Mouse (Mus musculus) left cerebral cortex, postnatal 25 days (tissue): Measurements from ENCODE around the gene Tnr. TPM values are rescaled to one million over a fixed set of nuclear protein-coding genes. Genes with fewer than 3 reads are reported as not detected.
"Not testable (repeated sequence)": the region's sequence is repeated elsewhere in the genome, so short reads cannot be mapped to it uniquely, and the experiment has no call there.

ENCODE experiments used
- DNase-seq, 2 experiments: peaks; one replicate each; pipeline ENCODE4 v3.0.0; 2022; ENCODE audit warnings: low spot score in 2 of 2, mixed read lengths in 1 of 2
- intact Hi-C: fragments of 180-260 bp; cut with DNase I; formaldehyde crosslinking; loops from one replicate; pipeline ENCODE4 v1.15.1; 2025
- total RNA-seq, 2 experiments: library from RNA; stranded (reverse); gene quantifications; 2 replicates each; pipeline ENCODE4 v1.2.3; 2021

The Tnr gene
- total RNA-seq, 2 experiments from 2014 or later, result 131 to 137 TPM

DNA sequence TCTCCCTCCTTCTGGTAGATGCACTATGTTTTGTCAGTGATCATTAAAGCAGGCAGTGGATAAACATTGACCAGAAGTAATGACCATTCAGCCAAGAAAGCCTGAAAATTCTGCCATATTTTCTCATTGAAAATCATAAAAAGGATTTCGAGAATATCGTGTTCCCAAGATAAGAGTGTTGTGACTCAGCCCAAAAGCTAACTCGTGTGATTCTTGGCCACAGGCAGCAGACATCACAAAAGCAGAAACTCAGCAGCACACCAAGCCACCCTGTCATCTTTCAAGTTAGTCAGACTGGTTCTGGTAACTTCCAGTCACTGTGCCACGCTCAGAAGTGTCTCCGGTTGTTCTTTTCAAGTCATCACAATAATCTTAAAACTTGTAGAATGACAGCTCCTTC, 367.0 kb downstream of the Tnr start:
- intact Hi-C loops, result loop anchor here (5.0 kb wide), 1 partner anchor 368 kb away; the partner anchor contains the start of gene Tnr
- DNase-seq, result peak in 1 of 2 experiments; percentile 13

GRCm38 (mm10) chr1:159895094-159895493, 371.5 kb downstream of the Tnr start:
- intact Hi-C loops, result no loop called here
- DNase-seq, result no peak

DNA sequence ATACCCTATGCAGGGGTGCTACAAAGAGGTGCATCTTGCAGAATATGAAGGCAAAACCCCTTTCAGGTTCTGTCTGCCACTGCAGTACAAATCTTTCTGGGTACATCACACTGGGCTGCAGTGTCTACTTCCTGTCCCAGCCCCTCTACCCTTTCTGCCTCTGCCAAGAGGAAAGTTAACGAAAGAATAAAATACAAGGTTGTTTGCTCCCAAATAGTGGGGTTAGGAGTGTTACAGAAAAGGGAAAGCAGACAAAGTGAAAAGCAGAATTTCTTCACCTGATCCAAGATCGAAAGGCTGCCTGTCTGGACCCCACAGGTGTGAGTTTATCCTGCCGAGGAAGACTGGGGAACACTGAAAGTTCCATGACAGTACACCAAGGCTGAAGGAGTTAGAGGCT, 376.4 kb downstream of the Tnr start:
- intact Hi-C loops, result no loop called here
- no peak for DNase-seq

DNA sequence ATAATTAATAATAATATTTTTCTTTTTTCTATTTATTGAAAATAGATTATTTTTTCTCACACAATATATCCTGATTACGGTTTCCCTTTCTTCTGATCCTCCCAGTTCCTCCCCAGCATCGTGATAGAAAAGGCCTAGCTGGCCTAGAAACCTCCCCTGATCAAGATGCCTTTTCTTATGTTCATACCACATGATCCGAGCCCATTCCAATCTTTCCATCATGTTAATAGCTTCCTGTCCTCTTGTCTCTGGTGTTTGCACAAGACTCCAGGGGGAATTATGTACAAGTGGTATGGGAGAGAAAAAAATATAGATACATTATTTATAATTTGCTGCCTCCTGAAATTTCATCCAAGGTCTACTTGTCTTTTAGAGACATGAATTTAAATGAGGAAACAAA, 377.1 kb downstream of the Tnr start:
- intact Hi-C loops, result no loop called here
- no peak for DNase-seq

DNA sequence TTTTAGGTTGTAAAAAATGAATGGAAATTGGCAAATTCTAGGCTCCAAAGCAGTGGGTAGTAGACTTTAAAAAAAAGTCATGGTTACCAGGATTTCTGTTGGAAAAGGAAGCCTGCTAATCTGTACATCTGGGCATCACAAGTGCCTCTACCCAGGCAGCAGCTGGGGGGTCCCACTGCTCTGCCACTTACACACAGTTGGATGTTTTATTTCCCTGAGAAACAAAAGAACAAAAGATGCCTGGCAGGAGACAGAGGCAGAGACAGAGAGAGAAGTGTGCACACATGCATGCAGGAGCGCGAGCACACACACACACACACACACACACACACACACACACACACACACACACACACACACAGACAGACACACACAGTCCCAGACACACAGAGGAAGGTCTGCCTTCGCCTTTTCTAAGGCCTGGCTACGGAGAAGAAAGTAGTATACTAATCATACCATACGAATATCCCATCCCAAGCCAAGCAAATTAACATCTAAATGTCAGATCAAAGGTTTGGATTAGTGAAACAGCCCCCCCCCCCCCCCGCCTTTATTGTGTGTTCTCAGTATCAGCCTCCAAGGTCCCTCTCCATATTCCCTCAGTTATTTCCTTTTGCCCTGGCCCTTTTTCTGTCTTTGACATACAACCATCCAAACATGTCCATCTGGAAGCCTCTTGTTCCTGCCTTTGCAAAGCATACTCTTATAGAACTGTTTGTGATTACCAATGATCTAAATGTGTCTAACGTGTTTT, 378.0 kb downstream of the Tnr start:
- intact Hi-C loops, result no loop called here
- no peak for DNase-seq

GRCm38 (mm10) chr1:159902120-159902497, 378.5 kb downstream of the Tnr start:
- DNase-seq, result no peak
- intact Hi-C loops, result no loop called here

DNA sequence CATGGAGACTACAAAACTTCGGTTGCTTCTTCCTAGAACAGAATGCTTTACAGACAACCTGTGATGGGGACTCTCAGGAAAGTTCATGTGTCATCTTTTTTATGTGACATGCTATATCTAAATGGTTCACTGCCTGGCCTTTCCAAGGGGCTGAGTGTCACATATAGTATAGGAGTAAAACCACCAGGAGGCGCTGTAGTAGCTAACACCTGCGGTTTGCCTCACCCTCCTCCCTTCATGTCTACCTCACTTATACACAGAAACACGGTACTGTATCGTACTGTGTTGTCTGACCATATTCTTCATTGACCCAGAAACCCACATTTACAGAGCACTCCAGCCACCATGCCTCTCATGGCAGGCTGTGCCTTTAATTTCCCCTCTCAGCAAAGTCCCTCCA, 387.4 kb downstream of the Tnr start:
- DNase-seq, result peak in 1 of 2 experiments; percentile 23
- intact Hi-C loops, result loop anchor here (1.0 kb wide), 1 partner anchor 170 kb away; no protein-coding TSS in a partner anchor

DNA sequence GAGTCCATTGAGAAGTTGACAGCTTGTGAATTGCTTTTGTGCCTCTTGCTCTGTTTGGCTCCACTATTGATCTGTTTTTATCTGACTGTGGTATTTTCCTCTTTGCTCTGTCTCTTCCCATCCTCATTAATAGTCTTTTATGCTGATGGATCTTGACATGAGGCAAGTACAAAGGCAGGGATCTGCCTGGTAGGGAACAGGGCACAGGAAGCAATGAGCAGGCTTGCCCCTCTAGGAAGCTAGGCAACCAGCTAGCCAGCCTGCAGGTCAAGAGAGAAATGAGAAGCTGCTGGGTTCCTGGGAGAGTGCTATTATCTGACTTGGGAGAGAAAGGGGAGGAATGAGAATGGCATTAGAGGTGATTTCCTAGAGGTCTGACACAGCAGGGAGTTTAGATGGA, 391.2 kb downstream of the Tnr start:
- DNase-seq, result no peak
- intact Hi-C loops, result no loop called here

- DNase-seq, result no peak
- intact Hi-C loops, result loop anchor here (10.0 kb wide), 1 partner anchor 254 kb away; no protein-coding TSS in a partner anchor
Measured at GRCm38 (mm10) chr1:159920571-159920970, 397.0 kb downstream of the Tnr start.

DNA sequence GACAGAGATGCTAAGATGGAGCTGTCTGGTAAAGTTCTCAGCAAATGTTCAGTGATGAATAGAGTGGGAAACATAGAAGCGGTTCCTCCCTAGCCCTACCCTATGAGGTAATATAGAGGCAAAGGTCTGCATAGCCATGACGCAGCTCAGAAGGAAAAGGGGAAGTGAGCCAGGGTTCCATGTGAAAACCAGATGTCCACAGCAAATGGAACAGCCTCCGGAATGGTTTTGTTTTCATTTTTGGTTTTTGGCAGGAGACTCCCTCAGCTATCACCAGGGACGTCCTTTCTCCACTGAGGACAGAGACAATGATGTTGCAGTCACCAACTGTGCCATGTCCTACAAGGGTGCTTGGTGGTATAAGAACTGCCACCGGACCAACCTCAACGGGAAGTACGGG, 399.4 kb downstream of the Tnr start:
- DNase-seq, result no peak
- intact Hi-C loops, result loop anchor here (10.0 kb wide), 1 partner anchor 252 kb away; no protein-coding TSS in a partner anchor

DNA sequence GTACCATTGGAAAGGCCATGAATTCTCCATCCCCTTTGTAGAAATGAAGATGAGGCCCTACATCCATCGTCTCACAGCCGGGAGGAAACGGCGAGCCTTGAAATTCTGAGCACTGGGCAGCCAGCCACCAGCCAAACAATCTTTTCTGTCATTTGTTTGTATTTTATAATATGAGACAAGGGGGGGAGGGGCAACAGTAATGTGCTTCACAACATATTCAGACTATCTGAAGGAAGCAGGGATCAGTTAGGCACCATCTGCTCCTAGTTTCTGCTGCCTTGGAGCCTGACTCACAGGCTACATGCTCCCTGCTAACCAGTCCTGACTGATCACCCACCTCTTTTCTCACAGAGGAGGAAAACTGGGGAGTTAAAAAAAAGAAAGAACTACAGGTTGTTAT, 400.5 kb downstream of the Tnr start:
- peak in 1 of 2 experiments; percentile 53 for DNase-seq
- intact Hi-C loops, result loop anchor here (10.0 kb wide), 1 partner anchor 251 kb away; no protein-coding TSS in a partner anchor

GRCm38 (mm10) chr1:159924684-159925083, 401.1 kb downstream of the Tnr start:
- intact Hi-C loops, result loop anchor here (10.0 kb wide), 1 partner anchor 250 kb away; no protein-coding TSS in a partner anchor
- DNase-seq, result no peak

DNA sequence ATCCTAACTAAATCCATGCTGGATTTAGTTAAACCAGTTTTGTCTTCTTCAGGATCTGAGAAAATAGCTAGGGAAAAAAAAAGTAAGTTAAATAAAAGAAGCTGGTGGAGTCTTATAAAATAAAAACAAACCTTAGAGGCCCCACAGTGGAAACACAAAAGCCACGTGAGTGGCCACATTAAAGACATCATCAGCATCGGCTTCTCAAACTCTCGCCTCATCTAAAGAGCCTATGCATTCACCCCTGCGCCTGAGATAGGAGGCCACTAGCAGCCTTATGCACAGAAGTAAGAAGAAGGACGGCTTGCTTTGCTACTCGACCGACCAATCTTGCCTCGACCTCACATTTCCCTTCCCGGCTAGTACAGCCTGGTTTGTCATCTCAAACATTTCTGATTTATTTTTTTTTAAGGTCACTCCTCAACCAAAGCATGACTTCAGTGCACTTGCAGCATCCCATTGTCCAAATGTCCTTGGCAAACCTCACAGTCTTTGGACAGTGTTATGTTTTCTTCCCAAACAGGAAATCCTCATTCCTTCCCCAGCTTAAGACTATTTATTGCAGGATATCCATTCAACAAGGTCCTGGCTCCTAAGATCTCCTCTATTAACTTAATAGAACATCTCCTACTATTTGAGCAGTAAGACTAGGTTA, 405.2 kb downstream of the Tnr start:
- DNase-seq, result no peak
- intact Hi-C loops, result loop anchor here (10.0 kb wide), 1 partner anchor 246 kb away; no protein-coding TSS in a partner anchor

DNA sequence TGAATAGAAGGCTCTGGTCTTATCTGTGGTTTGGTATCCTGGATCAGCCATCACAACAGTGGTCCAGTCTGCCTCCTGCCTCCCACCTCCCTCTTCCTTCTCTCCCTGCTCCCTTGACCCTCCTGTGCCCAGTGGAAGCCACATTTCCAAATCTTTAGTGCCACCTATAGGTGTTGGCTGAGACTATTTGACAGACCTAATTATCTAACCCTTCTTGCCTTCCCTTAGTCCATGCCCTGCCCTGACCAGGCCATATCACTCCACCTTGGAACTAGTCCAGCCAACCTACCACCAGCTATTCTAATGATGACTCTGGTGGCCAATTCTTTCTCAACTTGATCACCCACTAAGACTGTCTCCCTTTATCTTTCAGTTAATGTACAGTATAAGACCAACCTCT, 408.5 kb downstream of the Tnr start:
- intact Hi-C loops, result no loop called here
- DNase-seq, result no peak

DNA sequence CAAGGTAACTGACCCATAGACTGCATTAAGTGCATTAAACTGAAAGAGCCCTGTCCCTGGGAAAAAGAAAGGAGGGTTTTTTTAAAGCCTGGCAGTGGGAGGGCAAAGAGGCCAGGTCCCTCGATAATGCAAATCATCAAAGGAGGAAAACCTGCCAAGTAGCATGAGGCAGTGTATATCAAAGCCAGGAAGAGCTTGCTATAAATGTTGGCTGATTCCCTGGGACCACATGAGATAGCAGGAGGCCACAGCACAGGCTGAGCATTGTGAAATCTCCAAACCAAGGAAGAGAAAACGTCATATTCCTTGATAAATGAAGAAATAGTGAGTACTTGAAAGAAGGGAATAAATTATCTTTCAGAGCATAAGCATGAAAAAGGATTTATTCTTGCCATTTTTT, 409.0 kb downstream of the Tnr start:
- intact Hi-C loops, result no loop called here
- DNase-seq, result no peak

- intact Hi-C loops, result no loop called here
Measured at GRCm38 (mm10) chr1:159938449-159938848, 414.9 kb downstream of the Tnr start.

GRCm38 (mm10) chr1:159939335-159939734, 415.8 kb downstream of the Tnr start:
- no peak for DNase-seq
- intact Hi-C loops, result no loop called here

More at GRCm38 (mm10) chr1:159938449-159938848, 414.9 kb downstream of the Tnr start:
- no peak for DNase-seq

DNA sequence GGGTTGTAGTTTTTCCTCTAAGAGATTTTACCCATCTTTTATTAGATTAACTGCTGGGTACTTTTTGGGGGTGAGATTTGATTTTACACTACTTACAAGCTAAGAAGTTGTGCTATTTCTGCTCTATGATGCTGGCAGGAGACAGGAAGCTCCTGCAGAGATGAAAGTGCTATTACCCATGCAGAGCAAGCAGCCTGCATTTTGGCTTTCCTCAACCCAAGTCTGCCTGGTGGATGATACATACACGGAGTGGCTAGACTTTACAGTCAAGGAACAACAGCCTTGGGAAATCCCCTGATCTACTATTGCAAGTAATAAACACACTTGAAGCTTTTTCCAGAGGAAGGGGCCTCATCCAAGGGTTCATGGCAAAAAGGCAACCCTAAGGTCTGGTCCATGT, 430.0 kb downstream of the Tnr start:
- intact Hi-C loops, result no loop called here
- no peak for DNase-seq

DNA sequence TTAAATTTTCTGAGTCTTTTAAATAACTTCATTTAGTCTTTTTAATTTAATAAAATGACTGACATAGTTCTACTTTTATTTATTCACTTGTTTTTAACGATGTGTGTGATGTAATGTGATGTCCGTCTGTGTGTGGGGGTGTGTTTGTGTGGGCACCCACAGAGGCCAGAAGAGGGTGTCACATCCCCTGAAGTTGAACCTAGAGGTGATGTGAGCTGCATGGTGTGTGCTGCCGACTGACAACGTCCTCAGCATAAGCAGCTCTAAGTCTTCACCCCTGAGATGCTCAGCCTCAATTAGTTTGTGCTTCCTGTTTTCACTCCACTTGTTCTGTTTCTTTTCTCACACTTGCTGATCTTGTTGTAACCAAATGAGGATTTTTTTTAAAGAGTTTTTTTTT, 439.8 kb downstream of the Tnr start:
- no peak for DNase-seq
- intact Hi-C loops, result no loop called here

- DNase-seq, intact Hi-C loops: not testable (repeated sequence)
Measured at GRCm38 (mm10) chr1:159966286-159966685, 442.7 kb downstream of the Tnr start.

DNA sequence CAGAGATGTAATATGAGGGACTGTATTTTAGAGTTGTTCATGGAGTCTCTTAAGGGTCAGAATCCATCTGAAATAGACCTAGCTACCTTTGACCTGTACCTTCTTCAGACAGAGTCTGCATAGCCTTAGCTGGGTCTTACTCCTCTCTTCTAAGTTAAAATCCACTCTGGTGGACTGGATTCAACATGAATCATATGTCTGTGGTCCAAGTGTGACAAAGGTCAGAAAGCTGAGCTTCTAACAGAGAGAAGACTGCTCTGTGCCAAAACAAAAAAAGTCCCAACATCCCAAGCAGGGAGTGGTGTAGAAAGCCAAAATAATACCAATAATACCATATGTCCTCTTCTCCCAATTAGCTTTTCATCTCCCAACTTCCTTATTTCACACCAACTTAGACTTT, 444.8 kb downstream of the Tnr start:
- intact Hi-C loops, result no loop called here

More for the DNA sequence above, 444.8 kb downstream of the Tnr start:
- DNase-seq, result no peak
